Mouse (Mus musculus) midbrain, embryonic 12.5 days (tissue): ENCODE measurements at regions not wholly inside any gene's neighbourhood (a gene's known extent, or its start where the extent isn't known, plus 50 kb on each side); places are given as distances from the start of the nearest gene placed in this dataset.

Experiments used
- ATAC-seq: fragments of 200-750 bp; cut with Nextera tagmentation; 2 replicates; pipeline ENCODE4 v1.8.0; 2017; ENCODE audit warnings: low read depth, moderate TSS enrichment, moderate library complexity; ENCODE audit not compliant: low FRiP score
- H3K27ac ChIP-seq: fragments of 300-500 bp; sonication (generic); replicated peaks from 2 replicates; pipeline ENCODE4 v1.5.1; 2016; ENCODE audit warnings: mild to moderate bottlenecking
- H3K27me3 ChIP-seq: fragments of 300-500 bp; sonication (generic); 2 replicates; pipeline ENCODE4 v1.6.1; 2016; ENCODE audit warnings: mild to moderate bottlenecking
- H3K36me3 ChIP-seq: fragments of 300-500 bp; sonication (generic); 2 replicates; pipeline ENCODE4 v1.6.1; 2016
- H3K4me1 ChIP-seq: fragments of 300-500 bp; sonication (generic); 2 replicates; pipeline ENCODE4 v1.6.1; 2016
- H3K4me2 ChIP-seq: fragments of 300-500 bp; sonication (generic); replicated peaks from 2 replicates; pipeline ENCODE4 v1.6.1; 2016; ENCODE audit warnings: mild to moderate bottlenecking, moderate library complexity
- H3K4me3 ChIP-seq: fragments of 300-500 bp; sonication (generic); 2 replicates; pipeline ENCODE4 v1.5.1; 2016; ENCODE audit warnings: mild to moderate bottlenecking
- H3K9ac ChIP-seq: fragments of 300-500 bp; sonication (generic); replicated peaks from 2 replicates; pipeline ENCODE4 v1.6.1; 2016; ENCODE audit warnings: mild to moderate bottlenecking, moderate library complexity
- H3K9me3 ChIP-seq: fragments of 300-500 bp; sonication (generic); 2 replicates; pipeline ENCODE4 v1.6.1; 2016; ENCODE audit warnings: mild to moderate bottlenecking
- WGBS: fragments of 180-500 bp; shearing (Covaris S2); methylation state at CpG from one replicate; pipeline ENCODE4 v1.1.7; 2016; 5-methylcytosine and 5-hydroxymethylcytosine counted together

DNA sequence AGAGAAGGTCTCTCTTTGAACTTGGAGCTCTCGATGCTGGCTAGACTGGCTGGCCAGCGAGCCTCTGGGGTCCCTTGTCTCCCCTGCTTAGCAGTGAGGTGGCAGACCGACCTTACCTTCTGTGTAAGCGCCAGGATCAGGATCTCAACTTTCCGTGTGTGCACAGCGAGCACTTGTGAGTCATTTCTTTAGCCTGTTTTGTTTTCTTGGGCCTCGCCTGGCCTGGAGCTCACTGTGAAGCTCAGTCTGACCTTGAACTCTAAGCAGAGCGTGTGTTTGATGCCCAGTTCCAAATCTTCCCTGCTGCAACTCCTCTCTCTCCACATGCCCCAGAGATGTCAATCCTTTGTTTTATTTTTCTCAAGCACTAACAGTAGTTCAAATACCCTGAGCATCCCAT, 77.6 kb upstream of the Tgfbr2 start:
- Histone ChIP-seq H3K36me3 (no peaks in the 10 kb centered on the region), H3K27ac (no peak overlapping the region), H3K9me3 (no peaks in the 10 kb centered on the region), H3K27me3 (no peaks in the 10 kb centered on the region), H3K4me2 (no peak overlapping the region), H3K9ac (no peak overlapping the region), H3K4me1 (no peaks in the 10 kb centered on the region), H3K4me3 (no peak overlapping the region)
- no peak for ATAC-seq
- 84% methylated on average over 8 of the region's 8 CpGs for WGBS

GRCm38 (mm10) chr9:116249791-116250190, 74.6 kb upstream of the Tgfbr2 start:
- no peak overlapping the region for H3K9ac ChIP-seq
- H3K4me1 ChIP-seq = no peaks in the 10 kb centered on the region
- no peaks in the 10 kb centered on the region for H3K27me3 ChIP-seq
- H3K27ac ChIP-seq = no peak overlapping the region
- no peak overlapping the region for H3K4me2 ChIP-seq
- no peaks in the 10 kb centered on the region for H3K36me3 ChIP-seq
- 84% methylated on average over 2 of the region's 2 CpGs for WGBS
- ATAC-seq = no peak
- H3K9me3 ChIP-seq = no peaks in the 10 kb centered on the region
- H3K4me3 ChIP-seq = no peak overlapping the region

GRCm38 (mm10) chr9:116245136-116245535, 70.0 kb upstream of the Tgfbr2 start:
- WGBS = 91% methylated on average over 5 of the region's 5 CpGs
- ATAC-seq = no peak

GRCm38 (mm10) chr9:116244619-116244899, 69.4 kb upstream of the Tgfbr2 start:
- H3K4me1 ChIP-seq = no peaks in the 10 kb centered on the region
- no peak overlapping the region for H3K4me2 ChIP-seq
- no peaks in the 10 kb centered on the region for H3K36me3 ChIP-seq
- no peak overlapping the region for H3K4me3 ChIP-seq
- H3K9me3 ChIP-seq = no peaks in the 10 kb centered on the region
- WGBS = 84% methylated on average over 1 of the region's 1 CpGs
- H3K9ac ChIP-seq = no peak overlapping the region
- H3K27me3 ChIP-seq = no peaks in the 10 kb centered on the region
- no peak for ATAC-seq
- H3K27ac ChIP-seq = no peak overlapping the region

More at GRCm38 (mm10) chr9:116245136-116245535, 70.0 kb upstream of the Tgfbr2 start:
- Histone ChIP-seq H3K27me3 (no peaks in the 10 kb centered on the region), H3K27ac (no peak overlapping the region), H3K4me3 (no peak overlapping the region), H3K4me1 (no peaks in the 10 kb centered on the region), H3K36me3 (no peaks in the 10 kb centered on the region), H3K4me2 (no peak overlapping the region), H3K9ac (no peak overlapping the region), H3K9me3 (no peaks in the 10 kb centered on the region)

DNA sequence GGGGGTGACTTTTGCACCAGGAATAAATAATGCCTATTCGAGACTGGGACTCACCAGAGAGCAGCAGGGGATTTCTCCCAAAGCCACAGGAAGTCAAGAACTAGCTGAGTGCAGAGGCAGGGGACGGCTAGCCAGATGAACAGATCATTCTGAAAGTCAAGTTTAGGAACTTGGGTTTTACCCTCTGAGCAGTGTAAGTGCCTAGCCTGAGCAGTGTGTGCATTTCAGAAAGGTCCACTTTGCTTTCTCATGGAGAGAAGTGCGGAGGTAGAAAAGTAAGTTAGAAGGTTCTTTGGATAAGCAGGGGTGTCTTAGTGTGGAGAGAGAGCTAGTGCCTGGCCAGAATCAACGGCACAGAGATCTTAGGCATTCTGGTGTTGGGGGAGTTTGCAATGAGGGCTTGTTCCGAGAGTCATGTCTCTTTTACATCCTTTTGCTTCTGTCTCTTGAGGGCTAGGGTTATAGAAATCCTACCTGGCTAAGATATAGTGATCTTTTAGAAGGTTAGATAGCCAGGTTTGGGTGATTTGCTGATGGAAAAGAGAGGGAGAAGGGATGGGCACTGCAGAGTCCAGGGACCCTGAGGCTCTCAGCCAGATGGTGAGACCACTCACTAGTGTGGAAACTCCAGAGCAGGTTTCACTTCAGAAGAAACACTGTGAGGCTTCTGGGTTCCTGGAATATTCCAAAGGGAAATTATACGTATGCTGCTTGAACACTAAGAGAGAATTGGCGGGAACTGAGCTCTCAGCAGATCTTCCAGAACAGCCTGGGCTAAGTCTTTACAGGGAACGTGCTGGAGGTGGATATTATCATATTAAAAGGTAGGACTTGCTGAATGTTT, 68.8 kb upstream of the Tgfbr2 start:
- Histone ChIP-seq H3K36me3 (no peaks in the 10 kb centered on the region), H3K4me1 (no peaks in the 10 kb centered on the region), H3K9me3 (no peaks in the 10 kb centered on the region), H3K27me3 (no peaks in the 10 kb centered on the region), H3K9ac (no peak overlapping the region), H3K27ac (no peak overlapping the region), H3K4me3 (no peak overlapping the region), H3K4me2 (no peak overlapping the region)
- ATAC-seq = no peak
- WGBS = 83% methylated on average over 8 of the region's 8 CpGs

DNA sequence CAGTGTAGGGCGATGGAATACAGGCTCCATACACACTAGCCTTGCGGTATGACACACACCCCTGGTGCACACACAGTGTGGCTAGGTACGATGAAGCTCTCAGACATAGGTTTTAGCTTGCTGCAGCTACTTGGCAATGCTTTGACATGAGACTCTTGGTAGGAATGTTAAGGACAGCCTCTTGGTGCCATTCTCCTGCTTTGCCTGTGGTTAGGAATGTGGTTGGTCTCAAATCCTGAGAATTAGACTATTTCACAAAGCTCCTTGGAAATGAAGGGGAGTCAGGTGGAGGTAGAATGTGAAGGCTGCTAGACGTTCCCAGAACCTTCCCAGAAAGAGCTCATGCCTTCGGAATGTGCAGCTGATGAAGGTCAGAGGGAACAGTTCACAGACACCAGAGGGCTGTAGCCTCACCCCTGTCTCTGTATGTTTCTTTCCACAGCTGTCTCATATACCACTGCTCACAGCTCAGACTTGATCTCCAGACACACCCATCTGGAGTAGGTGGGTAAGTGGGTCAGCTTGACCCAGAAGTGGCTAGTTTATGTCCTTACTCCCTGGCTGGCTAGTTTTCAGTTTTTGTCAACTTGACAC, 66.9 kb upstream of the Tgfbr2 start:
- Histone ChIP-seq H3K4me3 (no peak overlapping the region), H3K9ac (no peak overlapping the region), H3K9me3 (no peaks in the 10 kb centered on the region), H3K4me2 (no peak overlapping the region), H3K27ac (no peak overlapping the region), H3K27me3 (no peaks in the 10 kb centered on the region), H3K36me3 (no peaks in the 10 kb centered on the region), H3K4me1 (no peaks in the 10 kb centered on the region)
- 91% methylated on average over 5 of the region's 5 CpGs for WGBS
- no peak for ATAC-seq

GRCm38 (mm10) chr9:116241290-116241689, 66.1 kb upstream of the Tgfbr2 start:
- ATAC-seq = no peak
- Histone ChIP-seq H3K4me3 (no peak overlapping the region), H3K9ac (no peak overlapping the region), H3K27ac (no peak overlapping the region), H3K27me3 (no peaks in the 10 kb centered on the region), H3K9me3 (no peaks in the 10 kb centered on the region), H3K4me1 (no peaks in the 10 kb centered on the region), H3K36me3 (no peaks in the 10 kb centered on the region), H3K4me2 (no peak overlapping the region)
- WGBS = 92% methylated on average over 10 of the region's 10 CpGs

DNA sequence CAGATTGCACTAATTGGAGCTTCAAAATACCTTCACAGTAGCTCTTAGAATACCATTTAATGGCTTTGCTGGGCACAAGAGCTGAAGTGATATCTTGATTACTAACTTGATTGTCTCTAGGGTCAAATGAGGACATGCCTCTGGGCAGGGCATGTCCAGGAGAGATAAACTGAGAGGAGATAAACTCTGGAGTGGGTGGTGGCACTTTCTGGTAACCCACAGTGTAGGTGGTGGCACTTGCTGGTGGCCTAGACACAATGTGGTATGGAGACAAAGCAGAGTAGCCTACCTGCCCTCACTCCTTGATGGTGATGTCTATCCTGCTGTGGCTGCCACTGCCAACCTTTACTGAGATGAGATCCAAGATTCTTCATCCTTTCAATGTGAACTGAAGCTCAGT, 61.7 kb upstream of the Tgfbr2 start:
- Histone ChIP-seq H3K4me2 (no peak overlapping the region), H3K36me3 (no peaks in the 10 kb centered on the region), H3K9ac (no peak overlapping the region), H3K4me3 (no peak overlapping the region), H3K4me1 (no peaks in the 10 kb centered on the region), H3K9me3 (no peaks in the 10 kb centered on the region), H3K27ac (no peak overlapping the region), H3K27me3 (no peaks in the 10 kb centered on the region)
- ATAC-seq = no peak

DNA sequence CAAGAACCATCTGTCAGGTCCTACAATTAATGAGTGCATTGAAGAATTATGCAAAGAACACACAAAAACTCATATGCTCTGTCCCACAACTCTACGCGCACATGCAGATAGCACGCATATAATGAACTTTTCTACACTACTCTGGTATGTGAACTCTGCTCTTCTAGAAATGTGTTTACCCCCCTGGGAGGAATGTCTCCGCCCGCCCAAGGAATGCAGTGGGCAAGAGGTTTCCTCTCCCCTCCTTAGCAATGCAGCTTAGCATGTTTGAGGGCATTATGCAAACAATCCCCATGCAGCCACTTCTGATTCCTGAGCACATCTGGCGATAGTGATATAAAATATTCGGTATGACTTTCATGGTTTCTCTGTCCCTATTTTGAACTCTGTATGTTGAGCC, 59.0 kb upstream of the Tgfbr2 start:
- Histone ChIP-seq H3K4me1 (no peaks in the 10 kb centered on the region), H3K4me3 (no peak overlapping the region), H3K9ac (no peak overlapping the region), H3K4me2 (no peak overlapping the region), H3K27me3 (no peaks in the 10 kb centered on the region), H3K36me3 (no peaks in the 10 kb centered on the region), H3K9me3 (no peaks in the 10 kb centered on the region), H3K27ac (no peak overlapping the region)
- ATAC-seq = no peak
- 85% methylated on average over 7 of the region's 7 CpGs for WGBS

DNA sequence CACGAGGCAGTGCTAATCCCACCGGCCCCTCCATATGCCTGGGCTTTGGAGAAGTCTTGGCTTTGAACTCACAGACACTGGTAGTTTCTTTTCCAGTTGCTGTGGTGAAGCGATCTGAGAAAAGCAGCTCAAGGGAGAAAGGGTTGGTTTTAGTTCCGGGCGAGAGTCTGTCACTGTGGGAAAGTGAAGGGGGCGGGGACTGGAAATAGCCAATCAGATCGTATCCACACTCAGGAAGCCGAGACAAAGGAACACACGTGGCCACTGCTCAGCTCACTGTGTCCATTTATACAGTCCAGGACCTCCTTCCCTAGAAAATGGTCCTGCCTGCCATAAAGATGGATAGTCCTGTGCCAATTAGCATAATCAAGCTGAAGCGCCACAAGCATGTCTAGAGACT, 57.2 kb upstream of the Tgfbr2 start:
- WGBS = 79% methylated on average over 10 of the region's 10 CpGs
- Histone ChIP-seq H3K4me2 (no peak overlapping the region), H3K9me3 (no peaks in the 10 kb centered on the region), H3K27ac (no peak overlapping the region), H3K9ac (no peak overlapping the region), H3K4me1 (no peaks in the 10 kb centered on the region), H3K36me3 (no peaks in the 10 kb centered on the region), H3K4me3 (no peak overlapping the region), H3K27me3 (no peaks in the 10 kb centered on the region)
- ATAC-seq = no peak

DNA sequence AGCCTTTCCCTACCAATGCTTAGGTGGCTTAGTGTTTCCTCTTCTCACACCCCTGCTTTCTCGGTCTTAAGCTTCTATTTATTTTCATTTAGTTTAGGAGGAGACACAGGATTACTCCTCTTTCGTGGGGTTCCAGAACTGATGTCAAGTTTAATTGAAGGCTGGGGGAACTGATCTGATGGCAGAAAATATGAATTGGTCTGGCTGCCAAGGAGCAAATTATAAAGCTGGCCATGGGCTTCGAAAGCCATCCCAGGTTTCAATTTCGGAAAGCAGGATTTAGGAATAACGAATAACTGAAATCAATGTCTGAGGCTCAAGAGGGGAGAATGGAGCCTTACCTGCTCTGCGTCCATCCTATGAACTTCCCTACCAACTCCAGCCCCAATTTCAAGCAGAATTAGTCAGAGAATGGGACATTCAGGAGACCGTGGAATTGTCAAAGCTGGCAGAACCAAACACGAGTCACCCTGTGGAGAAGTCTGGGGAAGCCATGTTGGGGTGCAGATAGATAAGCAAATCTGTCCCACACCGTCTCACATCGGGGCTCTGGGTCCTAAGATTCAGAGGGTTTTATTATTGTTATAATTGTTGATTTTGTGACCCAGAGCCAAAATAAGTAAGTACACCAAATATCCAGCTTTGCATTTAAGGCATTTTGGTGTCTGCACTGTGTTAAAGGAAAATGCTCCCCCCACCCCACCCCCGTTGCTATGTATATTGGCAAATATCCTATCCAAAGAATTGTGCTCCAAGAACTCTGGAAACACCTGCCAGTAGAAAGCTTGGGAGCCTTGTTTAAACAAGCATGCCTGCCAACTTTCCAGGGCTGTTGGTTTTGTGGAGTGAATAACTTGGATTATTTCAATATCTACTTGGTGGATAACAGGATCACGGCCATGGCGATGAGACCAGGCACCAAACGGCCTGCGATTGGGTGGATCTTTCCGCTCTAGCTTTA, 56.5 kb upstream of the Tgfbr2 start:
- WGBS = 82% methylated on average over 16 of the region's 16 CpGs
- ATAC-seq = no peak
- no peak overlapping the region for H3K4me2 ChIP-seq

DNA sequence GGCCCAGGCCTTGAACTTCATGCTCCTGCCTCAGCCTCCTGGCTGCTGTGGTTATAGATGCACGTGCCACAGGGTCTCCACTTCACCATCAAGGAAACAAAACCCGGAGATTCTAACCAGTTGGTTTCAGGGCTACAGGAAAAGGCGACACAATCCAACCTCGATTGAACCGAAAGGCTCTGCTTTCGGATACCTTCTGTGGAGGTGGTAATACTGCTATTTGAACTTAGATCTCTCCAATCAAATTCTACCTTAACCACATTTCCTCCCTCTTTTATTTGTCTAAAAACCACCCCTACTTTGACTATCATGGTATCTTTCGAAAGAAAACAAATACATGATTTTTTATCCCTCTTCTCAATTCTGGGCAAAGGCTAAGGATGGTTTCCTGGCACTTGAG, 55.2 kb upstream of the Tgfbr2 start:
- no peaks in the 10 kb centered on the region for H3K27me3 ChIP-seq
- no peak overlapping the region for H3K9ac ChIP-seq
- no peaks in the 10 kb centered on the region for H3K4me1 ChIP-seq
- WGBS = 84% methylated on average over 7 of the region's 7 CpGs
- no peak overlapping the region for H3K4me3 ChIP-seq
- no peak for ATAC-seq
- no peaks in the 10 kb centered on the region for H3K36me3 ChIP-seq
- no peaks in the 10 kb centered on the region for H3K9me3 ChIP-seq
- no peak overlapping the region for H3K4me2 ChIP-seq
- H3K27ac ChIP-seq = no peak overlapping the region

More for the DNA sequence above, 56.5 kb upstream of the Tgfbr2 start:
- no peaks in the 10 kb centered on the region for H3K27me3 ChIP-seq
- H3K4me3 ChIP-seq = no peak overlapping the region
- no peaks in the 10 kb centered on the region for H3K4me1 ChIP-seq
- no peaks in the 10 kb centered on the region for H3K9me3 ChIP-seq
- no peak overlapping the region for H3K27ac ChIP-seq
- H3K36me3 ChIP-seq = no peaks in the 10 kb centered on the region
- no peak overlapping the region for H3K9ac ChIP-seq
